Mouse (Mus musculus) stomach, embryonic 15.5 days (tissue): Measurements from ENCODE around the gene Mzf1. TPM values are rescaled to one million over a fixed set of nuclear protein-coding genes. Genes with fewer than 3 reads are reported as not detected.
A peak's percentile ranks its signal among the peaks of the same experiment; 100 is the strongest.

Experiments used
- ATAC-seq: fragments of 200-750 bp; cut with Nextera tagmentation; 2 replicates; pipeline ENCODE4 v1.8.0; 2017; ENCODE audit warnings: low read depth, moderate number of reproducible peaks, moderate TSS enrichment; ENCODE audit not compliant: insufficient read depth, low FRiP score
- H3K27ac ChIP-seq: fragments of 300-500 bp; sonication (generic); 2 replicates; pipeline ENCODE4 v1.5.1; 2015; ENCODE audit warnings: mild to moderate bottlenecking, inconsistent platforms
- H3K27me3 ChIP-seq: fragments of 300-500 bp; sonication (generic); replicated peaks from 2 replicates; pipeline ENCODE4 v1.6.1; 2015; ENCODE audit warnings: inconsistent platforms
- H3K36me3 ChIP-seq: fragments of 300-500 bp; sonication (generic); 2 replicates; pipeline ENCODE4 v1.6.1; 2015; ENCODE audit warnings: inconsistent platforms
- H3K4me1 ChIP-seq: fragments of 300-500 bp; sonication (generic); 2 replicates; pipeline ENCODE4 v1.6.1; 2015; ENCODE audit warnings: inconsistent platforms
- H3K4me2 ChIP-seq: fragments of 300-500 bp; sonication (generic); 2 replicates; pipeline ENCODE4 v1.6.1; 2015; ENCODE audit warnings: mild to moderate bottlenecking, inconsistent platforms
- H3K4me3 ChIP-seq: fragments of 300-500 bp; sonication (generic); replicated peaks from 2 replicates; pipeline ENCODE4 v1.5.1; 2015; ENCODE audit warnings: inconsistent platforms
- H3K9ac ChIP-seq: fragments of 300-500 bp; sonication (generic); 2 replicates; pipeline ENCODE4 v1.6.1; 2015; ENCODE audit warnings: inconsistent platforms
- H3K9me3 ChIP-seq: fragments of 300-500 bp; sonication (generic); 2 replicates; pipeline ENCODE4 v1.6.1; 2016; ENCODE audit warnings: inconsistent platforms
- WGBS: fragments of 180-500 bp; shearing (Covaris S2); methylation state at CpG from one replicate; pipeline ENCODE4 v1.1.7; 2015; 5-methylcytosine and 5-hydroxymethylcytosine counted together
- polyA plus RNA-seq: library from polyadenylated mRNA; unstranded; fragments of >200 nt; fragmentation: Nextera tagmentation; extraction: Ambion mirVana; gene quantifications from 2 replicates; pipeline ENCODE4 v1.2.1, GENCODE M21; 2015

The Mzf1 gene
- polyA plus RNA-seq, 1 experiment from 2014 or later, result 2.7 TPM

GRCm38 (mm10) chr7:13015217-13015616 lies 39.3 kb downstream of the Mzf1 start:
- Histone ChIP-seq H3K27ac (no peak overlapping the region), H3K9me3 (no peaks in the 10 kb centered on the region), H3K4me3 (no peak overlapping the region), H3K27me3 (no peaks in the 10 kb centered on the region), H3K36me3 (no peaks in the 10 kb centered on the region), H3K4me2 (no peak overlapping the region), H3K9ac (no peak overlapping the region), H3K4me1 (peaks cover 5% of the 10 kb centered on the region; the same call in 1 of the 2 replicates)
- WGBS, result 86% methylated on average over 1 of the region's 1 CpGs
- ATAC-seq, result no peak

GRCm38 (mm10) chr7:13014275-13014839 lies 40.2 kb downstream of the Mzf1 start:
- Histone ChIP-seq H3K9me3 (no peaks in the 10 kb centered on the region), H3K36me3 (no peaks in the 10 kb centered on the region), H3K9ac (no peak overlapping the region), H3K27ac (no peak overlapping the region), H3K27me3 (no peaks in the 10 kb centered on the region), H3K4me2 (no peak overlapping the region), H3K4me3 (no peak overlapping the region), H3K4me1 (peaks cover 6% of the 10 kb centered on the region; the same call in 1 of the 2 replicates)
- ATAC-seq, result no peak
- 48% methylated on average over 6 of the region's 6 CpGs for WGBS

GRCm38 (mm10) chr7:13013671-13014070 lies 40.9 kb downstream of the Mzf1 start:
- H3K36me3 ChIP-seq, result no peaks in the 10 kb centered on the region
- H3K4me3 ChIP-seq, result no peak overlapping the region
- H3K9ac ChIP-seq, result no peak overlapping the region
- ATAC-seq, result no peak
- 68% methylated on average over 4 of the region's 4 CpGs for WGBS
- H3K4me2 ChIP-seq, result no peak overlapping the region
- no peak overlapping the region for H3K27ac ChIP-seq
- H3K4me1 ChIP-seq, result peaks cover 9% of the 10 kb centered on the region
- H3K9me3 ChIP-seq, result no peaks in the 10 kb centered on the region
- H3K27me3 ChIP-seq, result no peaks in the 10 kb centered on the region

- peak within 1 kb of the TSS; percentile 73 for H3K4me3 ChIP-seq
- ATAC-seq, result no peak
- H3K9me3 ChIP-seq, result no peaks in the 10 kb centered on the region
- H3K4me2 ChIP-seq, result peak within 1 kb of the TSS; percentile 85
- H3K27me3 ChIP-seq, result no peaks in the 10 kb centered on the region
- H3K9ac ChIP-seq, result peak within 1 kb of the TSS; percentile 74
- peak within 1 kb of the TSS; percentile 98 for H3K27ac ChIP-seq
- H3K36me3 ChIP-seq, result peaks cover 23% of the 10 kb centered on the region
- WGBS, result 13% methylated on average over 26 of the region's 26 CpGs
- peaks cover 15% of the 10 kb centered on the region for H3K4me1 ChIP-seq
Observed at GRCm38 (mm10) chr7:13010005-13010908, 44.3 kb downstream of the Mzf1 start, which contains the start of gene Zbtb45. TSS of gene Zbtb45 (minus strand) at chr7:13010034.

GRCm38 (mm10) chr7:13009143-13010004 lies 45.2 kb downstream of the Mzf1 start:
- Histone ChIP-seq H3K4me3 (peak overlapping the region; percentile 73), H3K4me2 (peak overlapping the region; percentile 85), H3K9me3 (no peaks in the 10 kb centered on the region), H3K4me1 (peaks cover 15% of the 10 kb centered on the region), H3K36me3 (peaks cover 23% of the 10 kb centered on the region), H3K27ac (peak overlapping the region; percentile 98), H3K9ac (peak overlapping the region; percentile 74), H3K27me3 (no peaks in the 10 kb centered on the region)
- ATAC-seq, result peak; percentile 89
- under 1% methylated on average over 42 of the region's 42 CpGs for WGBS

GRCm38 (mm10) chr7:13007341-13008092 lies 47.0 kb downstream of the Mzf1 start:
- Histone ChIP-seq H3K36me3 (peaks cover 23% of the 10 kb centered on the region), H3K4me2 (no peak overlapping the region; the same call in 1 of the 2 replicates), H3K9ac (no peak overlapping the region), H3K27ac (no peak overlapping the region), H3K4me3 (no peak overlapping the region), H3K27me3 (no peaks in the 10 kb centered on the region), H3K9me3 (no peaks in the 10 kb centered on the region), H3K4me1 (peaks cover 15% of the 10 kb centered on the region)
- no peak for ATAC-seq
- 56% methylated on average over 57 of the region's 57 CpGs for WGBS

GRCm38 (mm10) chr7:13006531-13006930 lies 48.0 kb downstream of the Mzf1 start:
- 90% methylated on average over 10 of the region's 10 CpGs for WGBS
- peaks cover 23% of the 10 kb centered on the region for H3K36me3 ChIP-seq
- H3K9ac ChIP-seq, result no peak overlapping the region
- no peak overlapping the region for H3K4me3 ChIP-seq
- H3K27ac ChIP-seq, result no peak overlapping the region
- ATAC-seq, result no peak
- no peaks in the 10 kb centered on the region for H3K27me3 ChIP-seq
- H3K9me3 ChIP-seq, result no peaks in the 10 kb centered on the region
- H3K4me1 ChIP-seq, result peaks cover 15% of the 10 kb centered on the region
- no peak overlapping the region for H3K4me2 ChIP-seq

- H3K9ac ChIP-seq, result no peak overlapping the region
- no peak overlapping the region for H3K4me2 ChIP-seq
- no peaks in the 10 kb centered on the region for H3K9me3 ChIP-seq
- H3K36me3 ChIP-seq, result peaks cover 23% of the 10 kb centered on the region
- peaks cover 15% of the 10 kb centered on the region for H3K4me1 ChIP-seq
- no peak overlapping the region for H3K4me3 ChIP-seq
- no peaks in the 10 kb centered on the region for H3K27me3 ChIP-seq
- 86% methylated on average over 17 of the region's 17 CpGs for WGBS
- H3K27ac ChIP-seq, result no peak overlapping the region
- ATAC-seq, result no peak
Observed at GRCm38 (mm10) chr7:13006011-13006410, 48.6 kb downstream of the Mzf1 start.

- Histone ChIP-seq H3K27me3 (no peaks in the 10 kb centered on the region), H3K4me3 (no peak overlapping the region), H3K4me1 (peaks cover 4% of the 10 kb centered on the region; the same call in 1 of the 2 replicates), H3K9me3 (no peaks in the 10 kb centered on the region), H3K36me3 (peaks cover 23% of the 10 kb centered on the region), H3K4me2 (no peak overlapping the region), H3K9ac (no peak overlapping the region), H3K27ac (no peak overlapping the region)
- ATAC-seq, result no peak
- 76% methylated on average over 5 of the region's 5 CpGs for WGBS
Observed at GRCm38 (mm10) chr7:13003380-13003779, 51.2 kb downstream of the Mzf1 start.

- Histone ChIP-seq H3K4me3 (no peak overlapping the region), H3K4me2 (no peak overlapping the region), H3K9me3 (no peaks in the 10 kb centered on the region), H3K9ac (no peak overlapping the region), H3K27ac (no peak overlapping the region), H3K4me1 (no peaks in the 10 kb centered on the region), H3K27me3 (no peaks in the 10 kb centered on the region), H3K36me3 (peaks cover 11% of the 10 kb centered on the region; the same call in 1 of the 2 replicates)
- no peak for ATAC-seq
- WGBS, result 41% methylated on average over 1 of the region's 1 CpGs
Observed at GRCm38 (mm10) chr7:13001584-13001983, 53.0 kb downstream of the Mzf1 start.

- Histone ChIP-seq H3K4me2 (no peak within 1 kb of the TSS), H3K36me3 (no peaks in the 10 kb centered on the region), H3K4me3 (no peak within 1 kb of the TSS), H3K27ac (no peak within 1 kb of the TSS), H3K4me1 (no peaks in the 10 kb centered on the region), H3K27me3 (no peaks in the 10 kb centered on the region), H3K9ac (no peak within 1 kb of the TSS), H3K9me3 (no peaks in the 10 kb centered on the region)
- no peak for ATAC-seq
- 78% methylated on average over 3 of the region's 3 CpGs for WGBS
Observed at GRCm38 (mm10) chr7:12998851-12999250, 55.7 kb downstream of the Mzf1 start, which contains the start of gene Trim28. TSS of gene Trim28 (plus strand) at chr7:12999114.
